Mouse (Mus musculus) central nervous system, embryonic 11.5 days (tissue): ENCODE measurements around the gene Gm10318. TPM values are rescaled to one million over a fixed set of nuclear protein-coding genes. Genes with fewer than 3 reads are reported as not detected.

Source experiments
- polyA plus RNA-seq: library from polyadenylated mRNA; depleted of rRNA; stranded (reverse); fragments of >200 nt; gene quantifications from 2 replicates; pipeline ENCODE4 v1.2.3, GENCODE M21; 2012; rRNA removed

Gene Gm10318
- 0.06 TPM in 1 of 2 replicates, not detected in the other for polyA plus RNA-seq

DNA sequence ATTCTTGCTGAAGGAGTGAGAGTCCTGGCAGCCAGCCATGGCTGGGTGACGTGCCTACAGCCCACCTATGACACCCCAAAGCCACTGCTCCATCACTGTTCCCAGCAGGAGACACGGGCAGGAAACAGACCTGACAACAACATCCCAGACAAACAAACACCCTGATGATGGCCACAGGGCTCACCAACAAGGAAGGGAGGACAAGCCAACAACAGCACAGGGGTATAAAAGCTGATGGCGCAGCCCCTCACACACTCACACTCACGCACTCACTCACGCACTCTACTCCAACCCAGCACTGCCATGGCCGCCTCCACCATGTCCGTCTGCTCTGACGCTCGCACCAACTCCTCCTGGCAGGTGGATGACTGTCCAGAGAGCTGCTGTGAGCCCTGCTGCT is at the start of gene Gm10318:
TSS of gene Gm10318 (plus strand) at position 301 of the 400 bp plus-strand sequence.

GRCm38 (mm10) chr10:77811743-77812142 is 40.9 kb upstream of the Gm10318 start, which contains the start of gene Gm9507:
Gm9507 (minus strand) TSS chr10:77811843.

GRCm38 (mm10) chr10:77814382-77814781 is 38.3 kb upstream of the Gm10318 start, which contains the start of gene Gm2696:
Gm2696 (plus strand) TSS chr10:77814682.

GRCm38 (mm10) chr10:77826951-77827350 is 25.7 kb upstream of the Gm10318 start, which contains the start of gene Krtap10-4:
Krtap10-4 (minus strand) TSS chr10:77827095.

DNA sequence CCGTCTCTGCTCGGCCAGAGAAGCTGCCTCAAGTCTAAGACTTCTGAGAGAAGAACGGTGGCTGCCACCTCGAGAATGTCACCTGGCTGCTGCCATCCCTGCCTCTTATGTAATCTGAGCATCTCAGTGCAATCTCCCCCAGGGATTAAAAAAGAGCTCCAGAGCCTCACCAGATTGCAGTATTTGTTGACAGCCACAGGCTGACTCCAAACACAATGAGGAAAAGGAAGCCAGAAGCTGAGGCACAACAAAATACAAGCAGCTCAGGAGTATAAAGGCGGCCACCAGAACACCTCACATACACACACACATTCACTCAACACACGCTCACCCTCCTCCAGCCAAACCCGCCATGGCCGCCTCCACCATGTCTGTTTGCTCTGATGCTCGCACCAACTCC is 17.0 kb upstream of the Gm10318 start, which contains the start of gene Krtap10-10:
TSS of gene Krtap10-10 (plus strand) at position 301 of the 400 bp plus-strand sequence.

GRCm38 (mm10) chr10:77846503-77846902 is 6.2 kb upstream of the Gm10318 start, which contains the start of gene Gm36176:
Gm36176 (plus strand) TSS chr10:77846803.

GRCm38 (mm10) chr10:77861675-77862074 is 9.0 kb downstream of the Gm10318 start, which contains the start of gene Gm3285:
Gm3285 (plus strand) TSS chr10:77861975.

DNA sequence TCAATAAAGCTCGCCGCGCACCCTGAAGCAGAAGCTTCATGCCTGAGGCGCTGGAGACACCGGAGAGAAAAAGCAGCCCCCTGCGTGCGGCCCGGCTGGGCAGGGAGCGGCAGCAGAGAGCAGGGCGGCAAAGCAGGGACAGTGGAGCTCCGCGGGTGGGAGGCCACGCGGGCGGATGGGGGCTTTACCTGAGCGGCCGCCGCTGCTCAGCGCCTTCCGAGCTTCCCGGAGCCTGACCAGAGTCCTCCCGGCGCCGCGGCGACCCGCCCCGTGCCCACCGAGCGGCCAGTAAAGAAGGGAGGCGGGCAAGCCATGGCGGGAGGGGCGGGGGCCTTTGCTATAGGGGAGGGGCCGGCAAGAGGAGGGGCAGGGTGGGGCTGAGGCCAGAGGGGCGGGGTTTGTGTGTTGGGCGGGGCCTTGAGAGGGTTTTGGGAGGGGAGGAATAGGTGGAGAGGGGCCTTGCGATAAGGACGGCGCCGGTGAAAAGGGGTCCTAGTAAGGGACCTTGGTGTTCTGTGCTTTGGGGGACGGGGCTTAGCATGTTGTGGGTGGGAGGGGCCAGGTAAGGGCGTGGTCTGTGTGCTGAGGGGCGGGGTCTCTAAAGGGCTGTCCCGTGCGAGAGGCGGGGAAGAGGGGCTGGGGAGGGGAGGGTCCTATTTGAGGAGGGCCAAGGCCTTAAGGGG is 49.7 kb downstream of the Gm10318 start, which contains the start of gene Lrrc3:
TSS of gene Lrrc3 (minus strand) at position 326 of the 683 bp plus-strand sequence.

Other genes starting within 250 kb of the Gm10318 start
- gene Sumo3, start 246.8 kb upstream of the Gm10318 start, polyA plus RNA-seq = 343 and 431 TPM in 2 replicates
- 75.0 and 115 TPM in 2 replicates for gene Gm49325, start 246.7 kb upstream of the Gm10318 start, polyA plus RNA-seq
- gene Ube2g2, start 230.6 kb upstream of the Gm10318 start, polyA plus RNA-seq = 58.8 and 134 TPM in 2 replicates
- gene Tspear, start 166.3 kb upstream of the Gm10318 start, polyA plus RNA-seq = 0.92 and 1.3 TPM in 2 replicates
- gene Gm19402, start 162.1 kb upstream of the Gm10318 start, polyA plus RNA-seq = not detected in 2 replicates
- gene Gm9508, start 155.6 kb upstream of the Gm10318 start, polyA plus RNA-seq = not detected in 2 replicates
- gene Gm10272, start 146.2 kb upstream of the Gm10318 start, polyA plus RNA-seq = not detected in 2 replicates
- not detected in 2 replicates for gene Gm10024, start 141.4 kb upstream of the Gm10318 start, polyA plus RNA-seq
- gene Gm10142, start 137.1 kb upstream of the Gm10318 start, polyA plus RNA-seq = not detected in 2 replicates
- gene Krtap12-1, start 132.3 kb upstream of the Gm10318 start, polyA plus RNA-seq = not detected in 2 replicates
- not detected in 2 replicates for gene Gm10100, start 126.4 kb upstream of the Gm10318 start, polyA plus RNA-seq
- gene Gm18596, start 110.2 kb upstream of the Gm10318 start, polyA plus RNA-seq = not detected in 2 replicates
- not detected in 2 replicates for gene Gm9736, start 101.5 kb upstream of the Gm10318 start, polyA plus RNA-seq
- not detected in 2 replicates for gene Gm3233, start 93.2 kb upstream of the Gm10318 start, polyA plus RNA-seq
- gene Gm3238, start 81.5 kb upstream of the Gm10318 start, polyA plus RNA-seq = not detected in 2 replicates
- gene Gm7138, start 75.9 kb upstream of the Gm10318 start, polyA plus RNA-seq = not detected in 2 replicates
- not detected in 2 replicates for gene Gm3250, start 70.3 kb upstream of the Gm10318 start, polyA plus RNA-seq
- gene Gm7137, start 64.7 kb upstream of the Gm10318 start, polyA plus RNA-seq = not detected in 2 replicates
- gene Gm9639, start 57.8 kb upstream of the Gm10318 start, polyA plus RNA-seq = not detected in 2 replicates
- gene Gm19668, start 53.7 kb upstream of the Gm10318 start, polyA plus RNA-seq = not detected in 2 replicates
- gene Gm9507, start 41.0 kb upstream of the Gm10318 start, polyA plus RNA-seq = 0.08 TPM in 1 of 2 replicates, not detected in the other
- gene Gm2696, start 38.2 kb upstream of the Gm10318 start, polyA plus RNA-seq = not detected in 2 replicates
- gene Krtap10-4, start 25.8 kb upstream of the Gm10318 start, polyA plus RNA-seq = not detected in 2 replicates
- gene Krtap10-10, start 16.9 kb upstream of the Gm10318 start, polyA plus RNA-seq = not detected in 2 replicates
- not detected in 2 replicates for gene Gm36176, start 6.1 kb upstream of the Gm10318 start, polyA plus RNA-seq
- gene Gm3285, start 9.1 kb downstream of the Gm10318 start, polyA plus RNA-seq = not detected in 2 replicates
- gene Lrrc3, start 49.7 kb downstream of the Gm10318 start, polyA plus RNA-seq = 2.4 and 3.4 TPM in 2 replicates
- gene Trpm2, start 117.7 kb downstream of the Gm10318 start, polyA plus RNA-seq = 0.83 and 1.2 TPM in 2 replicates
- gene 1810043G02Rik, start 125.7 kb downstream of the Gm10318 start, polyA plus RNA-seq = 38.5 and 61.8 TPM in 2 replicates
- gene Pfkl, start 157.2 kb downstream of the Gm10318 start, polyA plus RNA-seq = 104 and 106 TPM in 2 replicates
- 0.02 TPM in 1 of 2 replicates, not detected in the other for gene Dnmt3l, start 189.1 kb downstream of the Gm10318 start, polyA plus RNA-seq
- gene Aire, start 190.8 kb downstream of the Gm10318 start, polyA plus RNA-seq = 1.1 and 1.2 TPM in 2 replicates
- gene Icosl, start 216.4 kb downstream of the Gm10318 start, polyA plus RNA-seq = 1.8 and 3.1 TPM in 2 replicates